In the genomic region with DNA sequence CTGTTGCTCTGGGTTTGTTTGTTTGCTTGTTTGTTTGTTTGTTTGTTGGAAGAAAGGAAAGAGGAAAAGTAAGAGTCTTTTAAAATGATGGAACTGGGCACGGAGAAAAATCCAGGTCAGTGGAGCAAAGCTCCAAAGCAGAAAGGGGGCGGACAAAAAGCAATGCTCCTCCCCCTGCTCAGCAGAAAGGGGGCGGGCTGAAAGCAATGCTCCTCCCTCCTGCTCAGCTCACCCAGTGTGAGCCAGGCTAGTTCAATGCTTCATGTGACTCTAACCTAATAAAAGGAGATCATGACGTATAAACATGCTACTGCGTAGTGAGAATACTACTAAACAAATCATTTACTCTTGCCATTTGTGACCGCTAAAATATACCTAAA, we compare ENCODE assay signal across 9 mouse cellular contexts. TPM values are rescaled to one million over a fixed set of nuclear protein-coding genes. Genes with fewer than 3 reads are reported as not detected.
DNase-seq lines count a peak whose midpoint lies in the region; ATAC-seq lines count a peak whose summit lies in the region.
"Had no signal": no experiment of that assay in that cellular context is flagged by ENCODE, and none has a peak within 500 bp of the region (broad histone marks: within the 10 kb centered on the region; RNA-seq: fewer than 3 reads in every experiment).

No protein-coding gene starts in this region.

- no peaks in the 10 kb centered on the region for H3K36me3 ChIP-seq in heart, embryonic 11.5 days (ENCODE audit: control insufficient read depth, insufficient read depth, low read length)
- H3K36me3 ChIP-seq in hindbrain, embryonic 15.5 days: no peaks in the 10 kb centered on the region
- no peaks in the 10 kb centered on the region for H3K36me3 ChIP-seq in midbrain, embryonic 11.5 days (ENCODE audit: control insufficient read depth, insufficient read depth, low read length)

- no peaks in the 10 kb centered on the region for H3K27me3 ChIP-seq in heart, embryonic 11.5 days (ENCODE audit: control insufficient read depth, insufficient read depth, low read length)
- H3K27me3 ChIP-seq in hindbrain, embryonic 15.5 days: no peaks in the 10 kb centered on the region
- no peaks in the 10 kb centered on the region for H3K27me3 ChIP-seq in midbrain, embryonic 11.5 days (ENCODE audit: control insufficient read depth, insufficient read depth, low read length)

- H3K9me3 ChIP-seq in heart, embryonic 11.5 days (replicated peaks; ENCODE audit: control insufficient read depth, low read length): no peaks in the 10 kb centered on the region
- no peaks in the 10 kb centered on the region for H3K9me3 ChIP-seq in hindbrain, embryonic 15.5 days
- H3K9me3 ChIP-seq in midbrain, embryonic 11.5 days (ENCODE audit: control insufficient read depth, low read length): no peaks in the 10 kb centered on the region

- no peak for DNase-seq in heart, postnatal 36 days
- peak; percentile 91 for DNase-seq in ZHBTc4 (ENCODE audit: low read depth, low spot score)
- DNase-seq in midbrain, embryonic 11.5 days (ENCODE audit: low spot score, missing footprints): peak; percentile 90
- no peak for DNase-seq in layer of hippocampus, adult 8-10 months (ENCODE audit: low spot score in 2 of 2)
- no peak for DNase-seq in gastrocnemius, postnatal 36 days
- no peak for DNase-seq in urinary bladder, adult 18-20 months (ENCODE audit: low spot score in 2 of 2)
- DNase-seq: B cell, adult 2 months had no signal

- ATAC-seq in heart, embryonic 11.5 days (replicated peaks; ENCODE audit: insufficient number of reproducible peaks, low FRiP score, low TSS enrichment): no peak
- peak; percentile 87 for ATAC-seq in hindbrain, embryonic 15.5 days (ENCODE audit: low FRiP score, low read depth)
- peak; percentile 79; the same call in 1 of the 2 replicates for ATAC-seq in midbrain, embryonic 11.5 days (ENCODE audit: low FRiP score)

- H3K4me1 ChIP-seq in heart, embryonic 11.5 days (ENCODE audit: control insufficient read depth, insufficient read depth, low read length): no peaks in the 10 kb centered on the region
- peaks cover 8% of the 10 kb centered on the region for H3K4me1 ChIP-seq in hindbrain, embryonic 15.5 days (replicated peaks)
- H3K4me1 ChIP-seq in midbrain, embryonic 11.5 days (ENCODE audit: control insufficient read depth, insufficient read depth, low read length): peaks cover 5% of the 10 kb centered on the region; the same call in 1 of the 2 replicates

- peak overlapping the region; percentile 77; the same call in 1 of the 2 replicates for H3K27ac ChIP-seq in heart, embryonic 11.5 days (ENCODE audit: low read depth, low read length)
- H3K27ac ChIP-seq in hindbrain, embryonic 15.5 days (replicated peaks): peak overlapping the region; percentile 72
- H3K27ac ChIP-seq in midbrain, embryonic 11.5 days (ENCODE audit: low read depth, low read length): 0 out of 2 replicates have a peak overlapping the region, but pooled peaks have one; percentile 54

- peak overlapping the region; percentile 36 for H3K4me2 ChIP-seq in heart, embryonic 11.5 days
- peak overlapping the region; percentile 49 for H3K4me2 ChIP-seq in hindbrain, embryonic 15.5 days
- H3K4me2 ChIP-seq in midbrain, embryonic 11.5 days: peak overlapping the region; percentile 34

- no peak overlapping the region for H3K9ac ChIP-seq in heart, embryonic 11.5 days (ENCODE audit: low read depth, low read length)
- no peak overlapping the region for H3K9ac ChIP-seq in hindbrain, embryonic 15.5 days
- no peak overlapping the region for H3K9ac ChIP-seq in midbrain, embryonic 11.5 days (ENCODE audit: low read length)

- intact Hi-C loops in heart, postnatal 36 days (cut with DNase I): no loop called here
- intact Hi-C loops in gastrocnemius, postnatal 36 days (cut with DNase I): no loop called here

- WGBS in heart, embryonic 11.5 days (ENCODE audit: insufficient replicate concordance): 38% methylated on average over 6 of the region's 6 CpGs
- 42% methylated on average over 6 of the region's 6 CpGs for WGBS in hindbrain, embryonic 15.5 days
- 32% methylated on average over 6 of the region's 6 CpGs for WGBS in midbrain, embryonic 11.5 days

- H3K4me3 ChIP-seq in heart, embryonic 11.5 days (ENCODE audit: low read depth, low read length): no peak overlapping the region
- H3K4me3 ChIP-seq in hindbrain, embryonic 15.5 days: peak overlapping the region; percentile 19
- H3K4me3 ChIP-seq in midbrain, embryonic 11.5 days (ENCODE audit: low read depth, low read length): no peak overlapping the region

RNA-seq across cellular contexts. Expression of gene Map3k9, which starts 36.1 kb away (rescaled TPM):
- 0.04 and 0.52 TPM in 2 replicates for polyA plus RNA-seq in heart, embryonic 11.5 days (2014; fragmentation: Nextera tagmentation; extraction: Ambion mirVana)
- under 1 TPM; 0.22 TPM for total RNA-seq in heart, postnatal 36 days (2021)
- 11.4 and 12.1 TPM in 2 replicates for polyA plus RNA-seq in hindbrain, embryonic 15.5 days (2015; fragmentation: Nextera tagmentation; extraction: Ambion mirVana)
- 1.9 and 2.2 TPM in 2 replicates for polyA plus RNA-seq in midbrain, embryonic 11.5 days (2014; fragmentation: Nextera tagmentation; extraction: Ambion mirVana)
- total RNA-seq in layer of hippocampus, adult 8-10 months (2022): 10 to 100 TPM; 32.2 to 36.5 (median 34.6) TPM
- under 1 TPM; 0.07 to 0.10 TPM for total RNA-seq in gastrocnemius, postnatal 36 days (2021)

RNA-seq across cellular contexts. Expression of gene Pcnx, which starts 42.7 kb away (rescaled TPM):
- polyA plus RNA-seq in heart, embryonic 11.5 days (2014; fragmentation: Nextera tagmentation; extraction: Ambion mirVana): 13.9 and 16.2 TPM in 2 replicates
- total RNA-seq in heart, postnatal 36 days (2021): 10 to 100 TPM; 54.6 to 57.8 TPM
- polyA plus RNA-seq in hindbrain, embryonic 15.5 days (2015; fragmentation: Nextera tagmentation; extraction: Ambion mirVana): 9.1 and 10.6 TPM in 2 replicates
- polyA plus RNA-seq in midbrain, embryonic 11.5 days (2014; fragmentation: Nextera tagmentation; extraction: Ambion mirVana): 11.4 and 11.9 TPM in 2 replicates
- total RNA-seq in layer of hippocampus, adult 8-10 months (2022): 100 to 1,000 TPM in 3 of 4 experiments, 10 to 100 TPM in 1; 97.3 to 114 (median 106) TPM
- 10 to 100 TPM; 35.8 to 40.9 TPM for total RNA-seq in gastrocnemius, postnatal 36 days (2021)

Comparison
In these comparisons a context has a peak if more than half of its experiments do, and no peak if none do; other contexts are left out.
1. DNase-seq: peak in ZHBTc4 (single experiment) and midbrain, embryonic 11.5 days (single experiment); none in heart, postnatal 36 days (0 of 2), layer of hippocampus, adult 8-10 months (0 of 2), gastrocnemius, postnatal 36 days (0 of 2) and urinary bladder, adult 18-20 months (0 of 2).
2. RNA of gene Map3k9, which starts 36.1 kb away (total RNA-seq): 32.2 to 36.5 TPM in layer of hippocampus, adult 8-10 months; 0.22 TPM in heart, postnatal 36 days and 0.07 to 0.10 TPM in gastrocnemius, postnatal 36 days; every median in the first group is over 10 times any median in the second.
3. Peak in every context shown above with its lines, with median percentiles within 50 percentile points of each other: H3K27ac ChIP-seq and H3K4me2 ChIP-seq.